Mouse (Mus musculus) limb, embryonic 14.5 days (tissue): ENCODE results near the gene Magi2. TPM values are rescaled to one million over a fixed set of nuclear protein-coding genes. Genes with fewer than 3 reads are reported as not detected.
A peak's percentile ranks its signal among the peaks of the same experiment; 100 is the strongest.

ENCODE experiments used
- ATAC-seq: fragments of 200-750 bp; cut with Nextera tagmentation; 2 replicates; pipeline ENCODE4 v1.8.0; 2017; ENCODE audit warnings: low read depth, moderate number of reproducible peaks, moderate TSS enrichment; ENCODE audit not compliant: low FRiP score
- DNase-seq: peaks from one replicate; pipeline ENCODE4 v3.0.0-alpha.2; 2015; ENCODE audit warnings: low spot score
- H3K27ac ChIP-seq: fragments of 300-500 bp; sonication (generic); replicated peaks from 2 replicates; pipeline ENCODE4 v1.5.1; 2014; ENCODE audit warnings: low read depth, mild to moderate bottlenecking, low read length, moderate library complexity, mixed read lengths
- H3K27me3 ChIP-seq: fragments of 300-500 bp; sonication (generic); 2 replicates; pipeline ENCODE4 v1.6.1; 2014; ENCODE audit warnings: low read length, mixed read lengths; ENCODE audit not compliant: control insufficient read depth, insufficient read depth
- H3K36me3 ChIP-seq: fragments of 300-500 bp; sonication (generic); 2 replicates; pipeline ENCODE4 v1.6.1; 2014; ENCODE audit warnings: mild to moderate bottlenecking, low read length, moderate library complexity, mixed read lengths; ENCODE audit not compliant: control insufficient read depth, insufficient read depth
- H3K4me1 ChIP-seq: fragments of 300-500 bp; sonication (generic); 2 replicates; pipeline ENCODE4 v1.6.1; 2014; ENCODE audit warnings: antibody characterized with exemption, low read length, mixed read lengths; ENCODE audit not compliant: control insufficient read depth, insufficient read depth
- H3K4me2 ChIP-seq: fragments of 300-500 bp; sonication (generic); replicated peaks from 2 replicates; pipeline ENCODE4 v1.6.1; 2014; ENCODE audit warnings: low read depth, mild to moderate bottlenecking, low read length, moderate library complexity; ENCODE audit not compliant: severe bottlenecking
- H3K4me3 ChIP-seq: fragments of 300-500 bp; sonication (generic); replicated peaks from 2 replicates; pipeline ENCODE4 v1.5.1; 2014; ENCODE audit warnings: low read length
- H3K9ac ChIP-seq: fragments of 300-500 bp; sonication (generic); 2 replicates; pipeline ENCODE4 v1.6.1; 2014; ENCODE audit warnings: mild to moderate bottlenecking, low read depth, low read length, moderate library complexity; ENCODE audit not compliant: severe bottlenecking
- H3K9me3 ChIP-seq: fragments of 300-500 bp; sonication (generic); 2 replicates; pipeline ENCODE4 v1.6.1; 2016; ENCODE audit warnings: low read length; ENCODE audit not compliant: control insufficient read depth
- POLR2A ChIP-seq: fragments of 200-500 bp; IDR thresholded peaks from 2 replicates; pipeline ENCODE4 v1.8.0; 2012; ENCODE audit warnings: inconsistent platforms, mild to moderate bottlenecking, moderate library complexity, borderline replicate concordance; ENCODE audit not compliant: insufficient read depth, insufficient read length; ENCODE audit errors: extremely low read depth
- WGBS: fragments of 180-500 bp; shearing (Covaris S2); extraction: QIAGEN DNeasy Blood & Tissue Kit; methylation state at CpG from one replicate; pipeline ENCODE4 v1.1.7; 2014; 5-methylcytosine and 5-hydroxymethylcytosine counted together
- polyA plus RNA-seq, 2 experiments: library from polyadenylated mRNA; depleted of rRNA in 1 of 2; stranded (reverse) in 1 of 2; unstranded in 1 of 2; fragments of >200 nt; fragmentation: Nextera tagmentation in 1 of 2; extraction: Ambion mirVana in 1 of 2; gene quantifications; 2 replicates each; pipeline versions ENCODE4 v1.2.1 to v1.2.3; 2012 to 2014

Gene Magi2
- polyA plus RNA-seq, 2 experiments: 4.0 to 4.5 TPM

DNA sequence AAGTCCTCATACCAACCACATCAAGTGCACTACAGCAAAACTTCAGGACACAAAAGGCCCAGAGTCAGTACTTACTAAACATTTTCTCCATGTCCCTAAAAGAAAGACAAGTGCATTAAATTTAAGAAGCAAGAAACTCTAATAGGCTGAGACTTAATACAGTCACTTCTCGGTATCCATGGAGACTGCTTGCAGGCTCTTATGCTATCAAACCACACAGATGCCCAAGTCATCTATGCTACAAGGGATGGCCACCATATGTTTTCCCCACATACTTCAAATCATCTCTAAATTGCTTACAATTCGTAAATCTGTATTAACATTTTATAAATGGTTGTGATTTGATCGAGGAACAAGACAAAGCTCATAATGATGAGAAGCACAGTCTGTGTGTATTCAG lies 1357.9 kb downstream of the Magi2 start:
- H3K27ac ChIP-seq: no peak overlapping the region
- no peak overlapping the region for H3K9ac ChIP-seq
- ATAC-seq (no peak), DNase-seq (no peak)
- no peak for TF ChIP-seq POLR2A
- no peaks in the 10 kb centered on the region for H3K27me3 ChIP-seq
- 72% methylated on average over 3 of the region's 3 CpGs for WGBS
- H3K4me1 ChIP-seq: no peaks in the 10 kb centered on the region
- no peaks in the 10 kb centered on the region for H3K9me3 ChIP-seq
- H3K36me3 ChIP-seq: no peaks in the 10 kb centered on the region
- H3K4me2 ChIP-seq: no peak overlapping the region
- no peak overlapping the region for H3K4me3 ChIP-seq

DNA sequence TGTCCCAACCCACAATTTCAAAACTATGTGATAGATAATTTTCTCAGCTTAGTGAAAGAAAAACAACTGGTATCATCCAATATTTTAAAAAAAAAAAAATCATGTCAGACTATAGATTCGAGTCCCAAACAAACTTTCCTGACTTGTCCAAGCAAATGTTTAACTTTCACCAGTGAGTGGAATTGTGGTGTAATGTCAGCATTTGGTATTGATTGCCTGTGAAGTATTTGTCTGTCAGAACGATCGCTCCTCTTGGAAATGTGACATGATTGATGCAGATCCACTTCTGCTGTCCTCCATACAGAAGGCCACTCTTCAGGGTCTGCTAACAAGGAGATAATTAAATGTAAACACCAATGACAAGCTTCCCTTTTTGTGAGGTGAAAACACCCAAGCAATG lies 1362.9 kb downstream of the Magi2 start:
- no peak for TF ChIP-seq POLR2A
- Histone ChIP-seq H3K27me3 (no peaks in the 10 kb centered on the region), H3K36me3 (no peaks in the 10 kb centered on the region), H3K4me3 (no peak overlapping the region), H3K4me2 (no peak overlapping the region), H3K4me1 (no peaks in the 10 kb centered on the region), H3K9ac (no peak overlapping the region), H3K27ac (no peak overlapping the region), H3K9me3 (no peaks in the 10 kb centered on the region)
- DNase-seq (no peak), ATAC-seq (no peak)
- 67% methylated on average over 3 of the region's 3 CpGs for WGBS

DNA sequence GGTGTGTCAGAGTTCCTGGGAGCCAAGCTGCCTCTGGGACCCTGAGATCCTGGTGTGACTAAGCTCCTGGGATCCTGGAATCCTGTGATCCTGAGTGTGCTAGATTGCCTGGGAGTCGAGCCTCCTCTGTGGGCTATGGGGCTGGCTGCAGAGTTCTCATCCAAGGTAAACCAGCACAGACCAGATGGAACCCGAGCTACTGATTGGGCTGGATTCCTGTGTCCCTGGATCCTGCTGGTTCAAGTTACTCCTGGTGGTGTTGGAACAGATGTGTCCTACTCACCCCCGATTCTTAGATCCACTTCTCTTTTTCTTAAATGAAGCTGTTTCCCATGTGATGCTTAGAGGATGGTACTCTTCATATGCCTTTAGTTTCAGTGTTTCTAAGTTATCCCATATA lies 1371.4 kb downstream of the Magi2 start:
- Histone ChIP-seq H3K36me3 (no peaks in the 10 kb centered on the region), H3K4me1 (no peaks in the 10 kb centered on the region), H3K27me3 (no peaks in the 10 kb centered on the region), H3K9me3 (no peaks in the 10 kb centered on the region), H3K27ac (no peak overlapping the region), H3K4me2 (no peak overlapping the region), H3K9ac (no peak overlapping the region), H3K4me3 (no peak overlapping the region)
- ATAC-seq (no peak), DNase-seq (no peak)
- 68% methylated on average over 3 of the region's 3 CpGs for WGBS
- no peak for TF ChIP-seq POLR2A

DNA sequence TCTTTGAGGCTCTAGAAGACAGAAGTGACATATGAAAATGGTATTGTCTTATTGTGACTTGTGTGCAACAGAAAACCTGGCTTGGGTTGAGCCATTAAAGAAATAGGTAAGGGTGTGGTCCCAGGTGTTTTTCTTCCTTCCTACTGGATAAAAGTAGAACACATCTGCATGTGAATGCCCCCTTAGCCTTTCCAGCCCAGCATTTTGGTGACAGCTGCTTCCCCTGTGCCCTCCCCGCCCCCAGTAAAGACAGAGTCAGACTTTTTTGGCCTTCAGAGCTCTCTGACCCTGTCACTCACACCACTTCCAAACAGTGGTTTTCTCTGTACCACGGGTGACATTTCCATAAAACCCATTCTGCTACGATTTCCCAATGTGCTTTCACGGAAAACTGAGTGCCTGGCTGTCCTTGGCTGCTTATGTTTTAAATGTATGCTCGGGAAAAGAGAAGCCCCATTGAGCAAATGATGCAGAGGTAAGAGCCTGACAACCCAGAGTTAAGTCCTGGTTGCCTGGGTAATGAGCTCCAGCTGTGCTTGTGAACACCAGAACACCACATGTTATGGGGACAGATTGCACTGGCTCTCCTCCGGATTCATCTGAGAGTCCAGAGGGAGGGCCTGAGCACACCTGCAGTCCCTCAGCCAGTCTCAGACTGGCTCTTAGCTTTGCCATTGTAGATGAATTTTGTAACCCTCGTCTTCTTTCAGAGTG lies 1377.1 kb downstream of the Magi2 start:
- ATAC-seq (peak; percentile 74; the same call in 1 of the 2 replicates), DNase-seq (no peak)
- Histone ChIP-seq H3K27ac (no peak overlapping the region), H3K27me3 (no peaks in the 10 kb centered on the region), H3K4me2 (no peak overlapping the region), H3K9ac (no peak overlapping the region), H3K4me3 (no peak overlapping the region), H3K4me1 (peaks cover 10% of the 10 kb centered on the region; the same call in 1 of the 2 replicates), H3K36me3 (no peaks in the 10 kb centered on the region), H3K9me3 (no peaks in the 10 kb centered on the region)
- no peak for TF ChIP-seq POLR2A
- WGBS: 18% methylated on average over 7 of the region's 7 CpGs

DNA sequence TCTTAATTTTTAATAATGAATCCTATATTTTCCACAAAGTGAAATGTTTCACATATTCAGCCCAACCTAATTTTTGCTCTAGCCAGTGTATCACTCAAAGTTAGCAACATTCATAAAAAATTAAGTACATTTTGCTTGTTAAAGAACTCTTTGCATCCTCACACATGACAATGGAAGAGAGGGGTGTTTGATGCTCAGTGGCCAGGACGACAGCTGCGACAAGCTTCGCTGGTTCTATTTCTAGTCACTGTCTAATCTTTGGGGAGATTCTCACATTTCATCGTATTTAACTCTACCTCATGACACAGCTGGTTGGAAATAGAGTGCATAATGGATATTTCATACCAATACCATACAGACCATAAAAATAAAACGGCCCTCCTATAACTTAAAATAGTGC lies 1379.7 kb downstream of the Magi2 start:
- H3K36me3 ChIP-seq: no peaks in the 10 kb centered on the region
- ATAC-seq: no peak
- no peaks in the 10 kb centered on the region for H3K9me3 ChIP-seq
- no peak overlapping the region for H3K4me3 ChIP-seq
- TF ChIP-seq POLR2A: no peak
- peaks cover 10% of the 10 kb centered on the region; the same call in 1 of the 2 replicates for H3K4me1 ChIP-seq
- no peak overlapping the region for H3K27ac ChIP-seq
- 65% methylated on average over 5 of the region's 5 CpGs for WGBS
- no peak overlapping the region for H3K9ac ChIP-seq
- DNase-seq: no peak
- H3K27me3 ChIP-seq: no peaks in the 10 kb centered on the region
- H3K4me2 ChIP-seq: no peak overlapping the region
